Mouse (Mus musculus) hindbrain, embryonic 10.5 days (tissue): ENCODE results near the gene Gm3752. TPM values are rescaled to one million over a fixed set of nuclear protein-coding genes. Genes with fewer than 3 reads are reported as not detected.
"Not testable (repeated sequence)": the region's sequence is repeated elsewhere in the genome, so short reads cannot be mapped to it uniquely, and the experiment has no call there.

Experiments
- DNase-seq: peaks from one replicate; pipeline ENCODE4 v3.0.0-alpha.2; 2017; ENCODE audit warnings: low spot score
- H3K27ac ChIP-seq: fragments of 300-500 bp; sonication (generic); 2 replicates; pipeline ENCODE4 v1.5.1; 2016; ENCODE audit warnings: mild to moderate bottlenecking, moderate library complexity
- H3K27me3 ChIP-seq: fragments of 300-500 bp; sonication (generic); 2 replicates; pipeline ENCODE4 v1.6.1; 2016; ENCODE audit warnings: mild to moderate bottlenecking; ENCODE audit not compliant: poor library complexity, insufficient read depth, severe bottlenecking
- H3K36me3 ChIP-seq: fragments of 300-500 bp; sonication (generic); 2 replicates; pipeline ENCODE4 v1.6.1; 2016; ENCODE audit warnings: mild to moderate bottlenecking, moderate library complexity
- H3K4me1 ChIP-seq: fragments of 300-500 bp; sonication (generic); replicated peaks from 2 replicates; pipeline ENCODE4 v1.6.1; 2016; ENCODE audit warnings: mild to moderate bottlenecking
- H3K4me3 ChIP-seq: fragments of 300-500 bp; sonication (generic); 2 replicates; pipeline ENCODE4 v1.5.1; 2016; ENCODE audit warnings: mild to moderate bottlenecking, moderate library complexity
- H3K9me3 ChIP-seq: fragments of 300-500 bp; sonication (generic); 2 replicates; pipeline ENCODE4 v1.6.1; 2016; ENCODE audit warnings: mild to moderate bottlenecking, moderate library complexity
- WGBS: fragments of 180-500 bp; shearing (Covaris S2); methylation state at CpG from one replicate; pipeline ENCODE4 v1.1.7; 2016; 5-methylcytosine and 5-hydroxymethylcytosine counted together
- polyA plus RNA-seq: library from polyadenylated mRNA; unstranded; fragments of >200 nt; fragmentation: Nextera tagmentation; extraction: Ambion mirVana; gene quantifications from 2 replicates; pipeline ENCODE4 v1.2.1, GENCODE M21; 2016

Gm3752 gene
- polyA plus RNA-seq = 1.6 and 1.9 TPM in 2 replicates

DNA sequence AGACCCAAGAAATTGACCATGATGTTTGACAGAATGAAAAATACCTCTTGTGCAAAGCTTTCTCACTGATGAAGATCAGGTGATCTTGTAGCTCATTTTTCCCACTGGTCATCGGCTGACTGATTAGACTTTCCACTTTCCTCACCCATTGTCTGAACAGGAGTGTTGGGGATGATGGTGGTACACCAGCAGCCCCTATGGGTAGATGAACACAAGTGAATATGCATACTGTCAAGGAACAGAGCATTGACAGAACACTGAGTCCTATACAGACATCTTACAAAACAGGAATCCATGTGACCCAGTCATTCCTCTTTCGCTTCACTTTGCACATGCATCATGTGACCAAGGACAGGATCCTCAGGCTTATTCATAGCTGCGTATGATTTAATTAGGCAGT is at the start of gene Gm3752:
Gene Gm3752, minus strand, starts transcription at position 101 of the 400 bp plus-strand sequence.
- not testable (repeated sequence) for DNase-seq, H3K36me3 ChIP-seq, H3K27me3 ChIP-seq, H3K4me3 ChIP-seq, H3K9me3 ChIP-seq, H3K27ac ChIP-seq, H3K4me1 ChIP-seq
- 84% methylated on average over 1 of the region's 3 CpGs for WGBS

GRCm38 (mm10) chr14:7488731-7489130 is 5.2 kb upstream of the Gm3752 start:
- WGBS = 0% methylated on average over 14 of the region's 18 CpGs
- not testable (repeated sequence) for H3K9me3 ChIP-seq, H3K27me3 ChIP-seq, H3K36me3 ChIP-seq, H3K4me1 ChIP-seq
- Histone ChIP-seq H3K4me3 (peak overlapping the region; percentile 52), H3K27ac (peak overlapping the region; percentile 81)
- peak; percentile 18 for DNase-seq

DNA sequence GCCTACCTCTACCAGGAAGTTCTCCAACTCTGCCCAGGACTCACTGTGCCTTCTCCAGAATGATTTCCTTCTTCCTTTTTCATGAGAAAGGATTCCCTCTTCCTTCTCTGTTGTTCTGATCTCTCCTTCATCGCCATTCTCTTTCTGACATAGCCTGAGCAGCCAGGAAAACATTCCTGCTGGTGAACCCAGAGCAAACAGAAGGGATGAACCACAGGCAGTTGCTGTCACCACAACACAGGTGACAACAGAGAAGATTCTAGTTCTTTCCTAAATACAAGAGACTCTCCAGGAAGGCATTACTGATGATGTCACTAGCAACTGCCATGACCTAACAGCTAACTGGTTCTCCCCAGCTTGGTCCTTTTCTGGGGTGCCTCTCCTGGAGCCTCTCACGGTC is 32.7 kb downstream of the Gm3752 start, which contains the start of gene Gm3755:
Gene Gm3755, minus strand, starts transcription at position 101 of the 400 bp plus-strand sequence.
- H3K9me3 ChIP-seq, H3K4me1 ChIP-seq, H3K27ac ChIP-seq, H3K4me3 ChIP-seq, H3K27me3 ChIP-seq, DNase-seq, H3K36me3 ChIP-seq: not testable (repeated sequence)
- no CpG with 5 or more reads among the region's 2 CpGs for WGBS

DNA sequence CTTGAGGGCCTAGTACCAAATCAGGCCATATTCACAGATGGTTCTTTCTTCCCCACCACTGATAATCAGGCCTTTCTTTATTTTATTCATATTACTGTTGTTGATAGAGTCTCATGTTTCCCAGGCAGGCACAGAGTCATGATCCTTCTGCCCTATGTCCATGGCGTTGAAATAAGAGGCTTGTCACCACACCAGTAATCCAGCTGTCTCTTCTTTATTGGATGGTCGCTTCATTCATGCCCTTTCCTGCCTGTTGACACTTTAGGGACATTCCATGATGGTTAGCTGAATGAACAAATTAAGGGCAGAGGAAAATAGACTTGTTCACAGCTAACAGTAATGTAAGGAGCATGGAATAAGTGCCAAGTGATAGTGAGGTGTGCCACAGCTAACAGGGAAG is 61.1 kb downstream of the Gm3752 start:
- not testable (repeated sequence) for H3K36me3 ChIP-seq, DNase-seq, H3K4me3 ChIP-seq, H3K27me3 ChIP-seq, H3K9me3 ChIP-seq, H3K27ac ChIP-seq, H3K4me1 ChIP-seq
- 82% methylated on average over 2 of the region's 2 CpGs for WGBS

Other genes with a start within 250 kb of the Gm3752 start
- gene Gm3727, start 219.0 kb downstream of the Gm3752 start, polyA plus RNA-seq = not detected in 2 replicates
- 1.6 and 2.5 TPM in 2 replicates for gene Gm3739, start 168.7 kb downstream of the Gm3752 start, polyA plus RNA-seq
- gene Gm5797, start 151.4 kb downstream of the Gm3752 start, polyA plus RNA-seq = not detected in 2 replicates
- not detected in 2 replicates for gene Gm8374, start 118.6 kb downstream of the Gm3752 start, polyA plus RNA-seq
- gene Gm3755, start 32.8 kb downstream of the Gm3752 start, polyA plus RNA-seq = not detected in 2 replicates
- gene Gm3558, start 84.8 kb upstream of the Gm3752 start, polyA plus RNA-seq = 0.95 and 0.98 TPM in 2 replicates
- gene Gm10338, start 111.8 kb upstream of the Gm3752 start, polyA plus RNA-seq = not detected in 2 replicates
- not detected in 2 replicates for gene Gm10128, start 160.2 kb upstream of the Gm3752 start, polyA plus RNA-seq